Mouse (Mus musculus): Measurements from ENCODE around the gene Gm21992. TPM values are rescaled to one million over a fixed set of nuclear protein-coding genes. Genes with fewer than 3 reads are reported as not detected.

The Gm21992 gene
- polyA plus RNA-seq (2016; fragmentation: Nextera tagmentation; extraction: Ambion mirVana) = 47.3 and 50.1 TPM in 2 replicates

DNA sequence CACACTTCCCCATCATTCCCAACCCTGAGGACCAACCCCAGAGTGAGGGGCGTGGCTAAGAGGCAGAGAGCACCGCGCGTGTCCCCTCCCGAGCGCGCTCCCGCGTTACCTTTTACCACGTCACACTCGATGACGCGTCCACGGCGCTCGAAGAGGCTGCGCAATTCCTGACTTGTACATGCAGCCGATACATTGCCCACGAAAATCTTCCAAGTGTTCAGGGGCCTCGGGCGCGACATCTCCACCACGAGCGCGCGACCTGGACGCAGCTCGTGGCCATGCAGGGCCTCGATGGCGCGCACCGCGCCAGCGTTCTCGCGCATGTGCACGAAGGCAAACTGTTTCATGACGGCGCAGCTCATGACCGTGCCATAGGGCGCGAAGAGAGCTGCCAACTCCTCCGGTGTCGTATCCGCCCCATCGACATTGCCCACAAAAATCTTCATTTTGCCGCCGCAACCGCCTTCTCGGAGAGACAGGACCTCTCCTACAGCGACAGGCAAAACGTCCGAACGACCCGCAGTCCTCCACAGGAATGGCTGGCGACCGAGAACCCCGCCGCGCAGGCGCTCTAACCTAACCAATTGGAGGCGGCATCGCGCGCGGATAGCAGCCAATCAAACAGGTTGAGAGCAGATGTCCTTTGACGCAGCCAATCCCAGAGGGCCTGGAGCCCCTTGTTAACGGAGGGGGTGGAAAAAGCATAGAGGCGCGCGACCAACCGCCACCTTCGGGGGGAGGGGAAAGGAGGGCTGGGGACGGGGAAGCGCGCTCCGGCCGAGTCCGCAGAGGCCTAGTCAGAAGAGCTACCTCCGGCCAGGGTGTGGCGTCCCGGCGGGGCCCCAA, at the start of gene Gm21992, which contains the start of gene Rbm14:
Gene Gm21992 (minus strand): TSS at position 550 of the 846 bp plus-strand sequence.
Gene Rbm14 (minus strand): TSS at position 572 of the 846 bp plus-strand sequence.
- Histone ChIP-seq H3K4me3 (peak within 1 kb of the TSS; percentile 87), H3K36me3 (no peaks in the 10 kb centered on the region), H3K4me2 (replicated peaks) (peak within 1 kb of the TSS; percentile 95), H3K4me1 (peaks cover 22% of the 10 kb centered on the region), H3K27ac (replicated peaks) (peak within 1 kb of the TSS; percentile 91), H3K9me3 (no peaks in the 10 kb centered on the region), H3K9ac (replicated peaks) (peak within 1 kb of the TSS; percentile 83), H3K27me3 (no peaks in the 10 kb centered on the region)
- ATAC-seq (ENCODE audit: low FRiP score, low read depth) = peak; percentile 98
- WGBS = under 1% methylated on average over 83 of the region's 83 CpGs

DNA sequence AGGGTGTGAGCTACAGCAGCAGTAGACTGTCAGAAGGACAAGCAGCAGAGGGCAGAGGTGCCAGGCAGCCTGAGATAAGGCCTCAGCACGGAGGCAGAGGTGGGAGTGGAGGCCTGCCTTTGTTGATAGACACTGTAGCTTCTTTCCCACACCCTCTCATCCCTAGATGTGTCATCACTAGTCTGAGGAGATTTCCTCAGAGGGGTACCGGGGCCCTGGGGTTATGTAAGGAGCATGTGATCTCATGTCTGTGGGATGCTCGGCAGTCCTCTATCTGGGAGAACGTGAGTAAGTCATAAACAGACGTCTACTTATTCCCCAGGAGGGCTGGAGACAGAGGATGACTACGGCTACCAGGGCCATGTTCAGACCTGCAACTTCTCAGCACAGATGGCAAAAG, 47.7 kb upstream of the Gm21992 start:
- no peak for ATAC-seq (ENCODE audit: low FRiP score, low read depth)
- Histone ChIP-seq H3K27me3 (peaks cover 14% of the 10 kb centered on the region), H3K27ac (replicated peaks) (no peak overlapping the region), H3K36me3 (0 out of 2 replicates have a peak, but pooled peaks cover 6% of the 10 kb centered on the region), H3K4me3 (no peak overlapping the region), H3K9me3 (no peaks in the 10 kb centered on the region), H3K4me2 (replicated peaks) (no peak overlapping the region), H3K9ac (replicated peaks) (no peak overlapping the region), H3K4me1 (peaks cover 15% of the 10 kb centered on the region)
- 87% methylated on average over 6 of the region's 6 CpGs for WGBS

DNA sequence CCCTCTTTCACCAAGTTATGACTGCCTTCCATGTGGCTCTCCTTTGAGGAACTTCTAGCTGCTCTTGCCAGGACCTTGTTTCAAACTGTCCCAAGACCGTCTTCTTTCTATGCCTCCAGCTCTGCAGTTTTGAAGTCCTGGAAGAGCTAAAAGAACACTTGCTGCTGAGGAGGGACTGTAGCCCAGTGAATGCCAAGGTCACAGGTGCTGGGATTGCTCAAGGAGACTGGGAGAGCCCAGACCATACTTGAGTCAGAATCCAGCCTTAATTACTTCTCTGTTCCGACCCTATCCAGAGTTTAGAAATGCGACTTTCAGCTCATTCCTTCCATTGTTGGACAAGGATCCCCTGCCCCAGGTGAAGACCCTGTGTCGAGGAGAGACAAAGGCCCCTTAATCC, 44.5 kb upstream of the Gm21992 start:
- no peak for ATAC-seq (ENCODE audit: low FRiP score, low read depth)
- H3K9me3 ChIP-seq = no peaks in the 10 kb centered on the region
- no peak overlapping the region for H3K27ac ChIP-seq (replicated peaks)
- H3K9ac ChIP-seq (replicated peaks) = peak overlapping the region; percentile 71; the same call in 1 of the 2 replicates
- H3K4me1 ChIP-seq = peaks cover 15% of the 10 kb centered on the region
- peak overlapping the region; percentile 65 for H3K4me3 ChIP-seq
- peak overlapping the region; percentile 96 for H3K4me2 ChIP-seq (replicated peaks)
- peaks cover 13% of the 10 kb centered on the region for H3K27me3 ChIP-seq
- WGBS = 52% methylated on average over 4 of the region's 4 CpGs
- H3K36me3 ChIP-seq = 0 out of 2 replicates have a peak, but pooled peaks cover 6% of the 10 kb centered on the region

DNA sequence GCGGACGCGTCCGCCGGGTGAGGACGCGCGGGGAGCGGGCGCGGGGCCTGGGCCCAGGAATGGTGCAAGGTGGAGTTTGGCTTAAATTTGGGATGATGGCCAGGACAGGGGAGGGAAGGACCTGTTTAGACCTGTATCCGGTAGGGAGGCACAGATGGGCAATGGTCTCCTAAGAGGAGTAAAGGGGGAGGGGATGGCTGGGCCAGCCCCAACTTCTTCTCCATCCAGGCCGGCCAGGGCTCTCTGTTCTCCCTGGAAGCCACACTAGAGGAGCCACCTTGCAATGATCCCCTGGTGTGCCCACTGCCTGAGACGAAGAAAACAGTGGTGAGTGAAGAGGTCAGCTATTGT, 44.0 kb upstream of the Gm21992 start:
- no peak; the same call in none of the 2 replicates for ATAC-seq (ENCODE audit: low FRiP score, low read depth)
- peak overlapping the region; percentile 75 for H3K27ac ChIP-seq (replicated peaks)

DNA sequence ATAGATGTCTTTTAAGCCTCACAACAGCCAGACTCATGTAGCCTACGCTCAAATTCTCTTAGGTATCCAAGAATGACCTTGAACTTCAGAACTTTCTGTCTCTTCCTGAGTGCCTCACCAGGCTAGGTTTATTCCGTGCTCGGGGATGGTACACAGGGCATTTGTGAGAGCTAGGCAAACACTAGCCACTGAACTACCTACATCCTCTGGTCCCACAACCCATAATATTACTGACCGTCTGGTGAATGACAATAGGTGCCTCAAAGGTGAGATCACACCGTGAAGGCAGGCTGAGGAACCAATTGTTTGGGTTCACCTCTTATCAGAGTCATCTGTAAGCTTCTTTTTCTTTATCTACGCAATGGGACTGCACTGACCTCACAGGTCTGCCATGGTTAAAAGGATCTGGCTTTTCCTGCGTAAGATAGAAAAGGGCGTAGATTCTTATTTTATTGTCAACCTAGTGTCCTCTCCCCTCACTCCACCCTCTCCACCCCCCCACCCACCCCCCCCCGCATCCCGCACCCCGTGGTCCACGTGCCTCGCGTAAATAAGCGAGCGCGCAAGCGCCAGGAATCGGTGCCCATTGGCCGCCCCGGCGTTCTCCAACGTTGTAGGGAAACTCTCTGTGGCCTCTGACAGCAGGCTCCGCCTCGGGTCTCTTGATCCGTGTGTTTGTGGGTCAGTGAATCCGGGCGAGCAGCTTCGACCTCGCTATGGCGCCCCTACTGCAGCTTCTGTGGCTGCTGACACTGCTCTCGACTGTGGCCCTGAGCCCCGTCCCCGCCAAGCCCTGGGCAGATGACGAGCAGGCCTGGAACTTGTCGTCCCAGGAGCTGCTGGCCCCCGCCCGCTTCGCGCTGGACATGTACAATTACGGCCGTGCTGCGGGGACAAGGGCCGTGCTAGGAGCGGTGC, 43.4 kb upstream of the Gm21992 start, which contains the start of gene Ctsf:
Gene Ctsf (plus strand): TSS at position 579 of the 918 bp plus-strand sequence.
- Histone ChIP-seq H3K9me3 (no peaks in the 10 kb centered on the region), H3K9ac (replicated peaks) (peak within 1 kb of the TSS; percentile 71), H3K27ac (replicated peaks) (peak within 1 kb of the TSS; percentile 75), H3K4me1 (peaks cover 15% of the 10 kb centered on the region), H3K27me3 (peaks cover 19% of the 10 kb centered on the region), H3K4me3 (peak within 1 kb of the TSS; percentile 65), H3K4me2 (replicated peaks) (peak within 1 kb of the TSS; percentile 96), H3K36me3 (no peaks in the 10 kb centered on the region)
- 4% methylated on average over 39 of the region's 45 CpGs for WGBS
- peak; percentile 93 for ATAC-seq (ENCODE audit: low FRiP score, low read depth)

More for the DNA sequence above, 44.0 kb upstream of the Gm21992 start:
- H3K9me3 ChIP-seq = no peaks in the 10 kb centered on the region
- peak overlapping the region; percentile 96 for H3K4me2 ChIP-seq (replicated peaks)
- peak overlapping the region; percentile 71 for H3K9ac ChIP-seq (replicated peaks)
- H3K36me3 ChIP-seq = 0 out of 2 replicates have a peak, but pooled peaks cover 3% of the 10 kb centered on the region
- H3K27me3 ChIP-seq = peaks cover 17% of the 10 kb centered on the region
- 1% methylated on average over 14 of the region's 14 CpGs for WGBS
- H3K4me1 ChIP-seq = peaks cover 15% of the 10 kb centered on the region
- H3K4me3 ChIP-seq = peak overlapping the region; percentile 65

DNA sequence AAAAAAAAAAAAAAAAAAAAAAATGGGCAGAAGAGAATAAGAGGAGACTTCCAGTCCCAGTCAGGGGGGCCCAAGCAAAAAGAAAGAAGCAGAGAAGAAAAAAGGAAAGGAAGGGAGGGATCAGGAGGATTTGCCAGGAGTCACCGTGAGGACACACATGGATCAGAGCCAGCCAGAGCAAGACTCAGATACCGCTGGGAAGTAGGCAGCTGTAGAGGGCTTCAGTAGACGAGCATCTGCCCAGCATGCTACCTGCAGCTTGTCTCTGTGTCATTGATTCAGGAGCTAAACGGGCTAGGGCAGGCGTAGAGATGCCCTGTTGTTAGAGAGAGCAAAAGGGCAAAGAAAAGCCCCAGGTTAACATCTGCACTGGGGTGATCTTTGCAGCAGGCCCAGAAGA, 38.9 kb upstream of the Gm21992 start:
- Histone ChIP-seq H3K4me3 (no peak overlapping the region), H3K4me2 (replicated peaks) (no peak overlapping the region), H3K9me3 (no peaks in the 10 kb centered on the region), H3K4me1 (peaks cover 6% of the 10 kb centered on the region), H3K27ac (replicated peaks) (no peak overlapping the region), H3K27me3 (peaks cover 6% of the 10 kb centered on the region; the same call in 1 of the 2 replicates), H3K9ac (replicated peaks) (no peak overlapping the region), H3K36me3 (no peaks in the 10 kb centered on the region)
- WGBS = 33% methylated on average over 5 of the region's 5 CpGs
- ATAC-seq (ENCODE audit: low FRiP score, low read depth) = no peak

DNA sequence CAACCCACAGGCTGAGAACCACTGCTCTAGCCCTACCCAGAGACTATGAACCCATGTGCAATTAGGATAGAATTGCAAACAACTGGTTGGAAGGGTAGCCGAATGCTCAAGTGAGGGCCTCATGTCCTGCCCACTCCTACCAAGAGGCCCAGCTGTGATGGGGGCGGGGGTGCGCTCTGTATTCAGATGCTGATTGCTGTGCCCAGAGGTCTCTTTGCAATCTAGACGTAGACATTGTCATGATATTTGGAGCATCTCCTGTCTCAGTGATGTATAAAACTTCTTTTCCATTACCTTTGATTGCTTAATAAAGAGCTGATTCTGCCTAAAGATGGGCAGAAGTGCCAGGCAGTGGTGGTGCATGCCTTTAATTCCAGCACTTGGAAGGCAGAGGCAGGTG, 38.4 kb upstream of the Gm21992 start:
- Histone ChIP-seq H3K4me3 (no peak overlapping the region), H3K9me3 (no peaks in the 10 kb centered on the region), H3K4me1 (peaks cover 5% of the 10 kb centered on the region; the same call in 1 of the 2 replicates), H3K27ac (replicated peaks) (no peak overlapping the region), H3K27me3 (peaks cover 6% of the 10 kb centered on the region; the same call in 1 of the 2 replicates), H3K4me2 (replicated peaks) (no peak overlapping the region), H3K9ac (replicated peaks) (no peak overlapping the region), H3K36me3 (no peaks in the 10 kb centered on the region)
- ATAC-seq (ENCODE audit: low FRiP score, low read depth) = no peak
- WGBS = 57% methylated on average over 4 of the region's 4 CpGs

DNA sequence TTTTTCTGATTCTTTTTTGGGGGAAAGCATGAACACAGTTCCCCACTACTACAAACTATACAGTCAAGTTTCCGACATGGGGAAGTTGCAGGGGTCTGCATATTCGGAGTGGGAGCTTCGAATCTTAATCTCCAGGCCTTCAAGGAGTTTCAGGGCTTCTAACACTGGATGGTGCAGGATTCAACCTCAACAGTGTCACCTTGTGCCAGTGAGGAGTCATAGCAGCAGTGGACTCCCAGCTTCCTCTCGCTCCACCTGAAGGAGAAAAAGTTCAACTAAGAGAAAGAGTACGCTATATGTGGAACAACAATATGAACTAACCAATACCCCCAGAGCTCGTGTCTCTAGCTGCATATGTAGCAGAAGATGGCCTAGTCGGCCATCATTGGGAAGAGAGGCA, 36.1 kb upstream of the Gm21992 start:
- no peaks in the 10 kb centered on the region for H3K9me3 ChIP-seq
- H3K36me3 ChIP-seq = no peaks in the 10 kb centered on the region
- no peak overlapping the region for H3K27ac ChIP-seq (replicated peaks)
- H3K9ac ChIP-seq (replicated peaks) = no peak overlapping the region
- WGBS = 42% methylated on average over 7 of the region's 7 CpGs
- peaks cover 7% of the 10 kb centered on the region; the same call in 1 of the 2 replicates for H3K27me3 ChIP-seq
- H3K4me3 ChIP-seq = no peak overlapping the region
- H3K4me1 ChIP-seq = no peaks in the 10 kb centered on the region
- ATAC-seq (ENCODE audit: low FRiP score, low read depth) = no peak
- H3K4me2 ChIP-seq (replicated peaks) = no peak overlapping the region

DNA sequence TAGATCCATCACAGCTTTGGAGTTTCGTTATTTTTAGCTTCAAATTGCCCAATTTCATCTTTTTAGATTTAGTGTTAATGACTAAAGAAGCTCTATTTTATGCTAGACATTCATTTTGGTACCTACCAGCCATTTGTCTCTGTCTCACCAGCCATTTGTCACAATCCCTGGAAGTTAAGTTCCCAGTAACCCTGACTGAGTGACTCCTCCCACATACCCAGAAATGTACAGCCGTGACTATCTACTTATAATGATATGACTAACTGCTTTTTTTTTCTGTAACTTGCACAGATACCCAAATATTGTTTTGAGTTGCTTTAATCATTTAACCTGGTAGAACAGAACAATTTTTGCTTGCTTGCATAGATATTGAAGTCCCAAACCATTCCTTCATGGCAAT, 34.4 kb upstream of the Gm21992 start:
- no peaks in the 10 kb centered on the region for H3K36me3 ChIP-seq
- H3K9ac ChIP-seq (replicated peaks) = no peak overlapping the region
- no peak overlapping the region for H3K4me3 ChIP-seq
- ATAC-seq (ENCODE audit: low FRiP score, low read depth) = no peak
- H3K9me3 ChIP-seq = no peaks in the 10 kb centered on the region
- H3K27me3 ChIP-seq = peaks cover 22% of the 10 kb centered on the region
- WGBS = 77% methylated on average over 2 of the region's 2 CpGs
- H3K4me1 ChIP-seq = no peaks in the 10 kb centered on the region
- H3K4me2 ChIP-seq (replicated peaks) = no peak overlapping the region
- H3K27ac ChIP-seq (replicated peaks) = no peak overlapping the region

DNA sequence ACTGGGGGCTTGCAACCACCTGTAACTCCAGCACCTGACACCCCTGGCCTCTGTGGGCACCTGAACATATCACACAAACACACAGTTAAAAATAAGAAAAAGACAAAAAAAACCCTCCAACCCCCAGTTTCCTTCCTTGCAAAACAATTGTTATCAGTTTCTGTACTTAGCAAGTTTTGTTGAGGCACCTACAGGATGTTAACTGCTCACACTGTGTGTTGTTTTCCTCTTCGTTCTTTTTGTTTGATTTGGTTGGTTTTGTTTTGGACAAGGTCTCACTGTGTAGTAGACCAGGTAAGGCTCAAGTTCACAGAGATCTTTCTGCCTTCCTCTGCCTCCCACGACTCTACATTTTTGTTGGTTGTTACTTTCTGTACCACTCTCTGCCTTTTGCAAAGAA, 31.2 kb upstream of the Gm21992 start:
- Histone ChIP-seq H3K4me1 (peaks cover 19% of the 10 kb centered on the region), H3K4me2 (replicated peaks) (no peak overlapping the region), H3K36me3 (no peaks in the 10 kb centered on the region), H3K27me3 (peaks cover 31% of the 10 kb centered on the region), H3K4me3 (no peak overlapping the region), H3K27ac (replicated peaks) (no peak overlapping the region), H3K9me3 (no peaks in the 10 kb centered on the region), H3K9ac (replicated peaks) (no peak overlapping the region)
- no peak for ATAC-seq (ENCODE audit: low FRiP score, low read depth)
- WGBS = 72% methylated on average over 2 of the region's 2 CpGs

DNA sequence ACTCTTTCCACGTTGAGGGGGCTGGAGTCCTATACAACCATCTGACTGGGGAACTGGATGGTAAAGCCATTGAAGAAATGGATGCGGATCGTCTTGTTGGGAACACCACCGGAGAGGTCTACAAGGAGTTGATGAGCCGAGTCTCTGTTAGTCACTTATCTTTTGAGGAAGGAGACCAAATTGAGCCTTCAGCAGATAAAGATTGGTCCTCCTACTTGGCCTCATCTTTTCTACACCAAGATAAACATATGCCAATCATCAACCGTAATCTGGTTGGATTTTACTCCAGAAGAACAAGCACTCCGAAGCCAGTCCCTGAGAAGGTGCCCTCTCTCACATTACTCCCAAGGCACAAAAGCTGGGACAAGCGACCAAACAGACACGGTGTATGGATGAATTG, 29.4 kb upstream of the Gm21992 start:
- ATAC-seq (ENCODE audit: low FRiP score, low read depth) = no peak
- no peak overlapping the region for H3K27ac ChIP-seq (replicated peaks)
- peaks cover 19% of the 10 kb centered on the region for H3K4me1 ChIP-seq
- 84% methylated on average over 9 of the region's 9 CpGs for WGBS
- H3K36me3 ChIP-seq = no peaks in the 10 kb centered on the region
- peaks cover 31% of the 10 kb centered on the region for H3K27me3 ChIP-seq
- no peak overlapping the region for H3K4me2 ChIP-seq (replicated peaks)
- no peak overlapping the region for H3K4me3 ChIP-seq
- no peak overlapping the region for H3K9ac ChIP-seq (replicated peaks)
- no peaks in the 10 kb centered on the region for H3K9me3 ChIP-seq

Data from midbrain, embryonic 12.5 days (tissue).